Mouse (Mus musculus): ENCODE measurements around the gene Grb2. TPM values are rescaled to one million over a fixed set of nuclear protein-coding genes. Genes with fewer than 3 reads are reported as not detected.
"Not testable (repeated sequence)": the region's sequence is repeated elsewhere in the genome, so short reads cannot be mapped to it uniquely, and the experiment has no call there.

Grb2 gene
- polyA plus RNA-seq, 1 experiment from 2014 or later, result 113 TPM

DNA sequence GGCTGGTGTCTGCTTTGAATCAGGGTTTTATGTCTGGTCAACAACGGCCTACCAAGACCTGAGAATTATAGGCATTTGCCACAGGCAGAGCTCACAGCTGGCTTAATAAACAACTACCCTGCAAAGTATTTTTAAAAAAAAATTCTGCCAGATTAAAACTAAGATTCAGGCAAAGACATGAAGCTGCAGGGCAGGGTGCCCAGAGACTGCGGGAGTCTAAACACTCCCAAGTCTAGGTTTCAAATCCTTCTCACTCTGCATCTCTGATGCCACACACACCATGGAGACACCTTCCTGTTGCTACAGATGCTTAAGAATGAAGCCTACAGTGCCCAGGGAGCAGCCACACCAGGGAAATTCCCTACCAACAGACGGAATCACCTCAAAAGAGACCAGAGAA is 56.7 kb downstream of the Grb2 start:
- 90% methylated on average over 3 of the region's 3 CpGs for WGBS
- Histone ChIP-seq H3K27ac (ENCODE audit: low read depth, low read length) (no peak overlapping the region), H3K27me3 (replicated peaks; ENCODE audit: control insufficient read depth, insufficient read depth, low read length) (no peaks in the 10 kb centered on the region), H3K9me3 (replicated peaks; ENCODE audit: control insufficient read depth, low read length) (no peaks in the 10 kb centered on the region), H3K9ac (ENCODE audit: low read length) (no peak overlapping the region), H3K4me3 (ENCODE audit: low read depth, low read length) (no peak overlapping the region), H3K4me1 (ENCODE audit: control insufficient read depth, insufficient read depth, low read length) (peaks cover 3% of the 10 kb centered on the region; the same call in 1 of the 2 replicates), H3K36me3 (ENCODE audit: control insufficient read depth, insufficient read depth, low read length) (peaks cover 18% of the 10 kb centered on the region), H3K4me2 (ENCODE audit: low read length) (no peak overlapping the region)
- no peak for ATAC-seq
- no peak for DNase-seq (ENCODE audit: low spot score)

DNA sequence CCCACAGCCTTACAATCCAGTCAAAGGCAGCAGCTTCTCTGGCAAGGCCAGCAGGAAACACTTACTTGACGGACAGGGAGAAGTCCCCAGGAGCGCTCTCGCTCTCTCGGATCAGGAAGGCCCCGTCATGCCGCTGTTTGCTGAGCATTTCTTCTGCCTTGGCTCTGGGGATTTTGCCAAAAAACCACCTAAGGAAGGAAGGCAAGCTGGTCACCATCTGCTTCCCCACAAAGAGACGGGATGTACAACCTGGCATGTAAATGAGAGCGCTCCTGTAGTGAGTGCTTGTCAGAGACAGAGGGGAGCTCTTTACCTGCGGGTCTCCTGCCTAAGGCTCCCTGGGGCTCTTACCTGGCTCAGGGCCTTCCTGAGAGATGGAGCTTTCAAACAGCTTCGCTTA is 58.7 kb downstream of the Grb2 start:
- H3K9ac ChIP-seq (ENCODE audit: low read length), result no peak overlapping the region
- no peak overlapping the region for H3K4me2 ChIP-seq (ENCODE audit: low read length)
- H3K4me1 ChIP-seq (ENCODE audit: control insufficient read depth, insufficient read depth, low read length), result peaks cover 3% of the 10 kb centered on the region; the same call in 1 of the 2 replicates
- DNase-seq (ENCODE audit: low spot score), result peak; percentile 76
- 38% methylated on average over 10 of the region's 10 CpGs for WGBS
- no peak overlapping the region for H3K4me3 ChIP-seq (ENCODE audit: low read depth, low read length)
- H3K27me3 ChIP-seq (replicated peaks; ENCODE audit: control insufficient read depth, insufficient read depth, low read length), result no peaks in the 10 kb centered on the region
- peaks cover 32% of the 10 kb centered on the region for H3K36me3 ChIP-seq (ENCODE audit: control insufficient read depth, insufficient read depth, low read length)
- H3K9me3 ChIP-seq (replicated peaks; ENCODE audit: control insufficient read depth, low read length), result no peaks in the 10 kb centered on the region
- ATAC-seq, result peak; percentile 75; the same call in 1 of the 2 replicates
- peak overlapping the region; percentile 88 for H3K27ac ChIP-seq (ENCODE audit: low read depth, low read length)

DNA sequence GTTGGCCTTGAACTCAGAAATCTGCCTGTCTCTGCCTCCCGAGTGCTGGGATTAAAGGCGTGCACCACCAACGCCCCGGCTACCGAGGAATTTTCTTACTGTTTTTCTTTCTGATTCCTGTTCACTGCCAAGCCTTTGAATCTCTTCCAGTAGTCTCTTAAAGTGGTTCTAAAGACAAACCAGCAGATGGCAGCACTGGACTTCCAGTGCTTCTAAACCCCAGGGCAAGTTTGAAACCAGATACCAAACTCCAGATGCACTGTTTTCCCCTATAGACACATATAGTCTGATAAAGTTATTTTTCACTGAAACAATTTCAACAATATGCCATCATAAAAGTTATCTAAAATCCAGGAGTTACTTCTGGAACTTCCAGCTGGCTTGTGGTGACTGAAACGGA is 60.9 kb downstream of the Grb2 start:
- DNase-seq (ENCODE audit: low spot score) (peak; percentile 92), ATAC-seq (no peak)
- 55% methylated on average over 6 of the region's 6 CpGs for WGBS
- no peak overlapping the region for H3K27ac ChIP-seq (ENCODE audit: low read depth, low read length)
- peaks cover 3% of the 10 kb centered on the region; the same call in 1 of the 2 replicates for H3K4me1 ChIP-seq (ENCODE audit: control insufficient read depth, insufficient read depth, low read length)
- no peaks in the 10 kb centered on the region for H3K27me3 ChIP-seq (replicated peaks; ENCODE audit: control insufficient read depth, insufficient read depth, low read length)
- no peaks in the 10 kb centered on the region for H3K9me3 ChIP-seq (replicated peaks; ENCODE audit: control insufficient read depth, low read length)
- no peak overlapping the region for H3K4me2 ChIP-seq (ENCODE audit: low read length)
- no peak overlapping the region for H3K9ac ChIP-seq (ENCODE audit: low read length)
- no peak overlapping the region for H3K4me3 ChIP-seq (ENCODE audit: low read depth, low read length)
- peaks cover 39% of the 10 kb centered on the region for H3K36me3 ChIP-seq (ENCODE audit: control insufficient read depth, insufficient read depth, low read length)

DNA sequence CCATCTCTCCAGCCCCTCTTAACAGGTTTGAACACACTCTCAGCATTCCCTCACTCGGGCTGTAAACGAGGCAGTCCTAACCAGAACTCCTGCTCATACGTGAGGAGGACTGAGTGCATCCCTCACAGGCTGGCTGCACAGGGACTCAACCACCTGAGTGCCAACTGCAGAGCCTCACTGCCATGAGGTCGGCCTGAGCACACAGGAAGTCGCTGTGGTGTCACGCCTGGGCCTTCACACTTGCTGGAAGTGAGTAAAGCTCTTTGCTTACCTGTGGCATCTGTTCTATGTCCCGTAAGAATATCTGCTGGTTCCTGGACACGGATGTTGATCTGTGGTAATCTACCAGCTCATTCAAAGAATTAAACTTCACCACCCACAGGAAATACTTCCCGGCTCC is 62.0 kb downstream of the Grb2 start:
- no peak overlapping the region for H3K4me2 ChIP-seq (ENCODE audit: low read length)
- peaks cover 43% of the 10 kb centered on the region for H3K36me3 ChIP-seq (ENCODE audit: control insufficient read depth, insufficient read depth, low read length)
- no peaks in the 10 kb centered on the region for H3K9me3 ChIP-seq (replicated peaks; ENCODE audit: control insufficient read depth, low read length)
- no peak overlapping the region for H3K9ac ChIP-seq (ENCODE audit: low read length)
- WGBS, result 94% methylated on average over 9 of the region's 9 CpGs
- ATAC-seq (no peak), DNase-seq (ENCODE audit: low spot score) (no peak)
- H3K27me3 ChIP-seq (replicated peaks; ENCODE audit: control insufficient read depth, insufficient read depth, low read length), result no peaks in the 10 kb centered on the region
- no peak overlapping the region for H3K4me3 ChIP-seq (ENCODE audit: low read depth, low read length)
- peaks cover 3% of the 10 kb centered on the region; the same call in 1 of the 2 replicates for H3K4me1 ChIP-seq (ENCODE audit: control insufficient read depth, insufficient read depth, low read length)
- H3K27ac ChIP-seq (ENCODE audit: low read depth, low read length), result no peak overlapping the region

DNA sequence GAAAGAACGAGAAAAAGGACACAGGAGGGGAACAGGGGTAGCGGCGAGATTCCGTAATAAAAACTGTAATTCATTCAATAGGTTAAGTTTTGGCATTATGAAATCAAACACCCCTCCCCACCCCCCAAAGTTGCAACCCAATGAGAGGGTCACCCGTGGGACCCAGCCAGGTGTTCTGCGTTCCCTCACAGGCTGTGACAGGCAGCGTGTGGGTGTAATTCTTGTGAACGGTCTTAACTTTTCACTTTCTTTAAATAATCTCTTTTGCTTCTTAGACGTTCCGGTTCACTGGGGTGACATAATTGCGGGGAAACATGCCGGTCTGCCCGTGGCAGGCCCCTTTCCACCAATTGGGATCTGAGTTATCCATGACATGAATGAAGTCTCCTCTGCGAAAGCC is 62.9 kb downstream of the Grb2 start:
- not testable (repeated sequence) for H3K4me1 ChIP-seq (ENCODE audit: control insufficient read depth, insufficient read depth, low read length); ATAC-seq; H3K27ac ChIP-seq (ENCODE audit: low read depth, low read length); DNase-seq (ENCODE audit: low spot score); H3K9ac ChIP-seq (ENCODE audit: low read length); H3K27me3 ChIP-seq (replicated peaks; ENCODE audit: control insufficient read depth, insufficient read depth, low read length); H3K4me3 ChIP-seq (ENCODE audit: low read depth, low read length); H3K4me2 ChIP-seq (ENCODE audit: low read length); H3K9me3 ChIP-seq (replicated peaks; ENCODE audit: control insufficient read depth, low read length)
- 89% methylated on average over 14 of the region's 14 CpGs for WGBS
- peaks cover 43% of the 10 kb centered on the region for H3K36me3 ChIP-seq (ENCODE audit: control insufficient read depth, insufficient read depth, low read length)

DNA sequence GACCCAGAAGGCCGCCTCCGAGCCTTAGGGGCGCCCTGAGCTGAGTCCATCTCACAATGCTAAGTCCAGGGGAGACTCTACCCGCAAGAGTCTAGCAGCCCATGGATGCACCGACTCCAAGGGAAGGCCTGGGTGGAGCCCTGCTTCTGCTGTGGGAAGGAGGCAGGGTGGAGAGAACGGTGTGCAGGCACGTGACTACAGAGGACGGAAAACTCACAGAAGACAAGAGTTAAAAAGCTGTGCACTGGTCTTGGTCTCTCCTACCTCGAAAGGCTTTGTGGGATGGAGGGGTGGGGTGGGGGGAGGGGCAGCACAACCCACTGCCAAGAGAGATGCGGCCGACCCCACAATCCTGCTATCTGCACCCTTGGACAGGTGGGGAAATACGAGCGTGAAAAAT is 64.1 kb downstream of the Grb2 start:
- 92% methylated on average over 13 of the region's 13 CpGs for WGBS

GRCm38 (mm10) chr11:115643265-115643664 is 65.1 kb downstream of the Grb2 start:
- Histone ChIP-seq H3K4me1 (ENCODE audit: control insufficient read depth, insufficient read depth, low read length) (no peaks in the 10 kb centered on the region), H3K36me3 (ENCODE audit: control insufficient read depth, insufficient read depth, low read length) (peaks cover 41% of the 10 kb centered on the region), H3K9me3 (replicated peaks; ENCODE audit: control insufficient read depth, low read length) (no peaks in the 10 kb centered on the region), H3K4me3 (ENCODE audit: low read depth, low read length) (no peak overlapping the region), H3K4me2 (ENCODE audit: low read length) (no peak overlapping the region), H3K27ac (ENCODE audit: low read depth, low read length) (no peak overlapping the region), H3K27me3 (replicated peaks; ENCODE audit: control insufficient read depth, insufficient read depth, low read length) (no peaks in the 10 kb centered on the region), H3K9ac (ENCODE audit: low read length) (no peak overlapping the region)
- 73% methylated on average over 10 of the region's 10 CpGs for WGBS
- ATAC-seq (no peak), DNase-seq (ENCODE audit: low spot score) (no peak)

More for the DNA sequence above, 64.1 kb downstream of the Grb2 start:
- Histone ChIP-seq H3K36me3 (ENCODE audit: control insufficient read depth, insufficient read depth, low read length) (peaks cover 43% of the 10 kb centered on the region), H3K4me1 (ENCODE audit: control insufficient read depth, insufficient read depth, low read length) (no peaks in the 10 kb centered on the region), H3K9ac (ENCODE audit: low read length) (no peak overlapping the region), H3K9me3 (replicated peaks; ENCODE audit: control insufficient read depth, low read length) (no peaks in the 10 kb centered on the region), H3K27me3 (replicated peaks; ENCODE audit: control insufficient read depth, insufficient read depth, low read length) (no peaks in the 10 kb centered on the region), H3K4me3 (ENCODE audit: low read depth, low read length) (no peak overlapping the region), H3K4me2 (ENCODE audit: low read length) (no peak overlapping the region), H3K27ac (ENCODE audit: low read depth, low read length) (no peak overlapping the region)
- ATAC-seq, result no peak
- no peak for DNase-seq (ENCODE audit: low spot score)

GRCm38 (mm10) chr11:115642705-115643104 is 65.7 kb downstream of the Grb2 start:
- Histone ChIP-seq H3K4me2 (ENCODE audit: low read length) (no peak overlapping the region), H3K27me3 (replicated peaks; ENCODE audit: control insufficient read depth, insufficient read depth, low read length) (no peaks in the 10 kb centered on the region), H3K9ac (ENCODE audit: low read length) (no peak overlapping the region), H3K9me3 (replicated peaks; ENCODE audit: control insufficient read depth, low read length) (no peaks in the 10 kb centered on the region), H3K4me3 (ENCODE audit: low read depth, low read length) (no peak overlapping the region), H3K4me1 (ENCODE audit: control insufficient read depth, insufficient read depth, low read length) (no peaks in the 10 kb centered on the region), H3K36me3 (ENCODE audit: control insufficient read depth, insufficient read depth, low read length) (peaks cover 39% of the 10 kb centered on the region), H3K27ac (ENCODE audit: low read depth, low read length) (no peak overlapping the region)
- DNase-seq (ENCODE audit: low spot score) (no peak), ATAC-seq (no peak)
- 93% methylated on average over 2 of the region's 2 CpGs for WGBS

- H3K4me3 ChIP-seq (ENCODE audit: low read depth, low read length), result no peak overlapping the region
- no peak overlapping the region for H3K4me2 ChIP-seq (ENCODE audit: low read length)
- H3K27me3 ChIP-seq (replicated peaks; ENCODE audit: control insufficient read depth, insufficient read depth, low read length), result no peaks in the 10 kb centered on the region
- ATAC-seq, result no peak
- H3K4me1 ChIP-seq (ENCODE audit: control insufficient read depth, insufficient read depth, low read length), result no peaks in the 10 kb centered on the region
- H3K9me3 ChIP-seq (replicated peaks; ENCODE audit: control insufficient read depth, low read length), result no peaks in the 10 kb centered on the region
- peaks cover 35% of the 10 kb centered on the region for H3K36me3 ChIP-seq (ENCODE audit: control insufficient read depth, insufficient read depth, low read length)
- H3K27ac ChIP-seq (ENCODE audit: low read depth, low read length), result no peak overlapping the region
- no peak overlapping the region for H3K9ac ChIP-seq (ENCODE audit: low read length)
- DNase-seq (ENCODE audit: low spot score), result no peak
- WGBS, result 87% methylated on average over 4 of the region's 4 CpGs
Observed at GRCm38 (mm10) chr11:115641664-115642036, 66.7 kb downstream of the Grb2 start.

Data from forebrain, embryonic 14.5 days (tissue).